Mouse (Mus musculus) MEL (cell line): ENCODE results near the gene Gm3448.

Experiments
- CHD1 ChIP-seq: IDR thresholded peaks from 2 replicates; pipeline ENCODE4 v1.6.1; 2012; ENCODE audit warnings: low read depth, mild to moderate bottlenecking, inconsistent platforms, low read length, improper control_type of control experiment
- CTCF ChIP-seq, 3 experiments: IDR thresholded peaks in 2 of 3; conservative IDR thresholded peaks in 1 of 3; 2 replicates each; pipeline ENCODE4 v1.5.1; 2011 to 2012; ENCODE audit warnings: low read length in 3 of 3, low read depth in 2 of 3, mild to moderate bottlenecking in 2 of 3, improper control_type of control experiment in 1 of 3, inconsistent platforms in 1 of 3, mixed read lengths in 1 of 3, moderate library complexity in 1 of 3; ENCODE audit not compliant: control insufficient read depth in 1 of 3, insufficient read depth in 1 of 3, poor library complexity in 1 of 3, severe bottlenecking in 1 of 3
- MAX ChIP-seq: IDR thresholded peaks from 2 replicates; pipeline ENCODE4 v1.6.1; 2011; ENCODE audit warnings: low read length, improper control_type of control experiment
- TCF12 ChIP-seq: IDR thresholded peaks from 2 replicates; pipeline ENCODE4 v1.6.1; 2014; ENCODE audit warnings: low read depth, mild to moderate bottlenecking, inconsistent platforms, low read length, improper control_type of control experiment, moderate library complexity

- TF ChIP-seq MAX: no peak
- no peak for TF ChIP-seq TCF12
- no peak; the same call in 1 of the 2 replicates for TF ChIP-seq CHD1
- TF ChIP-seq CTCF (IDR thresholded peaks at IDR 0.05 in 2 of 3, conservative IDR thresholded peaks at IDR 0.05 in 1 of 3; ENCODE audit: control insufficient read depth in 1 of 3, insufficient read depth in 1 of 3, low read depth in 2 of 3, low read length in 3 of 3, poor library complexity in 1 of 3, severe bottlenecking in 1 of 3): no peak
Observed at GRCm38 (mm10) chr17:14959979-14960378, 81.4 kb downstream of the Gm3448 start.
